Mouse (Mus musculus) WW6 (cell line): ENCODE results near the gene Ndufa11.

Source experiments
- DNase-seq: peaks from one replicate; pipeline ENCODE4 v3.0.0-alpha.2; 2013; ENCODE audit warnings: low read depth, low spot score

Ndufa11 gene

GRCm38 (mm10) chr17:56758132-56758531 lies 40.6 kb downstream of the Ndufa11 start:
- no peak for DNase-seq

GRCm38 (mm10) chr17:56759261-56759660 lies 41.7 kb downstream of the Ndufa11 start:
- DNase-seq = no peak

GRCm38 (mm10) chr17:56761077-56761476 lies 43.5 kb downstream of the Ndufa11 start:
- no peak for DNase-seq

- DNase-seq = no peak
Measured at GRCm38 (mm10) chr17:56761991-56762410, 44.4 kb downstream of the Ndufa11 start.

GRCm38 (mm10) chr17:56762769-56763731 lies 45.5 kb downstream of the Ndufa11 start:
- DNase-seq = no peak

- DNase-seq = no peak
Measured at GRCm38 (mm10) chr17:56763741-56764250, 46.2 kb downstream of the Ndufa11 start.

- DNase-seq = no peak
Measured at GRCm38 (mm10) chr17:56764474-56765354, 47.1 kb downstream of the Ndufa11 start, which contains the start of gene Dus3l. Dus3l (plus strand) TSS chr17:56764757.

GRCm38 (mm10) chr17:56765431-56765830 lies 47.9 kb downstream of the Ndufa11 start:
- DNase-seq = no peak

GRCm38 (mm10) chr17:56766631-56767405 lies 49.3 kb downstream of the Ndufa11 start:
- no peak for DNase-seq

GRCm38 (mm10) chr17:56767531-56768135 lies 50.1 kb downstream of the Ndufa11 start:
- DNase-seq = no peak

- no peak for DNase-seq
Measured at GRCm38 (mm10) chr17:56768941-56769340, 51.4 kb downstream of the Ndufa11 start.

GRCm38 (mm10) chr17:56769950-56770349 lies 52.4 kb downstream of the Ndufa11 start, which contains the start of gene Prr22:
Prr22 (plus strand) TSS chr17:56770250.
- DNase-seq = no peak
